Mouse (Mus musculus) heart, embryonic 11.5 days (tissue): Measurements from ENCODE around the gene Mal. TPM values are rescaled to one million over a fixed set of nuclear protein-coding genes. Genes with fewer than 3 reads are reported as not detected.
"Not testable (repeated sequence)": the region's sequence is repeated elsewhere in the genome, so short reads cannot be mapped to it uniquely, and the experiment has no call there.

Experiments
- ATAC-seq: fragments of 200-750 bp; cut with Nextera tagmentation; replicated peaks from 2 replicates; pipeline ENCODE4 v1.8.0; 2017; ENCODE audit warnings: moderate library complexity; ENCODE audit not compliant: insufficient number of reproducible peaks, low FRiP score, low TSS enrichment
- H3K27ac ChIP-seq: fragments of 300-500 bp; sonication (generic); 2 replicates; pipeline ENCODE4 v1.5.1; 2014; ENCODE audit warnings: mild to moderate bottlenecking, low read depth, low read length
- H3K27me3 ChIP-seq: fragments of 300-500 bp; sonication (generic); 2 replicates; pipeline ENCODE4 v1.6.1; 2014; ENCODE audit warnings: mild to moderate bottlenecking, low read length, mixed read lengths; ENCODE audit not compliant: control insufficient read depth, insufficient read depth
- H3K36me3 ChIP-seq: fragments of 300-500 bp; sonication (generic); 2 replicates; pipeline ENCODE4 v1.6.1; 2014; ENCODE audit warnings: mild to moderate bottlenecking, low read length, moderate library complexity, mixed read lengths; ENCODE audit not compliant: control insufficient read depth, insufficient read depth
- H3K4me1 ChIP-seq: fragments of 300-500 bp; sonication (generic); 2 replicates; pipeline ENCODE4 v1.6.1; 2014; ENCODE audit warnings: low read length; ENCODE audit not compliant: control insufficient read depth, insufficient read depth
- H3K4me2 ChIP-seq: fragments of 300-500 bp; sonication (generic); 2 replicates; pipeline ENCODE4 v1.6.1; 2014; ENCODE audit warnings: mild to moderate bottlenecking, moderate library complexity
- H3K4me3 ChIP-seq: fragments of 300-500 bp; sonication (generic); 2 replicates; pipeline ENCODE4 v1.5.1; 2014; ENCODE audit warnings: low read depth, low read length
- H3K9ac ChIP-seq: fragments of 300-500 bp; sonication (generic); 2 replicates; pipeline ENCODE4 v1.6.1; 2014; ENCODE audit warnings: mild to moderate bottlenecking, low read depth, low read length, moderate library complexity
- H3K9me3 ChIP-seq: fragments of 300-500 bp; sonication (generic); replicated peaks from 2 replicates; pipeline ENCODE4 v1.6.1; 2016; ENCODE audit warnings: low read length; ENCODE audit not compliant: control insufficient read depth
- WGBS: fragments of 180-500 bp; shearing (Covaris S2); extraction: QIAGEN DNeasy Blood & Tissue Kit; methylation state at CpG from one replicate; pipeline ENCODE4 v1.1.7; 2014; ENCODE audit not compliant: insufficient replicate concordance; 5-methylcytosine and 5-hydroxymethylcytosine counted together
- polyA plus RNA-seq: library from polyadenylated mRNA; unstranded; fragments of >200 nt; fragmentation: Nextera tagmentation; extraction: Ambion mirVana; gene quantifications from 2 replicates; pipeline ENCODE4 v1.2.1, GENCODE M21; 2014

Gene Mal
- polyA plus RNA-seq, 1 experiment from 2014 or later: 1.2 TPM

DNA sequence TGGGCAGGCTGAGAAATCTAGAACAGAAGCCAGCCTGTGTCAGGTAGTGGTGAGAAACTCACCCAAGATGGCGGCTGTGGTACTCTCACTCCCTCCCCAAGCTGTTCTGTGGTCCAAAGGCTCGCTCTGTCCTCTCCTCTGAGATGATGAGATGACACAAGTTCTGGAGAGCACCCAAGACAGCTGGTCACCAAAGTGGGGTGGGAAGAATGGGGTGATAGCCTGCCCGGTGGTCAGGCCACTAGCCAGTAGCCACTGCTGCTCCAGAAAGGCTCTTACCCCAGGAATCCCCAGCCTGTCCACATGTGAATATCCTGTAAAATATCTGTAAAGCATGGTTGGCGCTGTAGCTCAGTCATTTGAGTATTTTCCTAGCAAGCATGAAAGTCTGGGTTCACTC lies 44.2 kb downstream of the Mal start:
- no peak overlapping the region for H3K4me2 ChIP-seq
- no peak overlapping the region for H3K4me3 ChIP-seq
- 0 out of 2 replicates have a peak, but pooled peaks cover 2% of the 10 kb centered on the region for H3K27me3 ChIP-seq
- ATAC-seq: no peak
- H3K4me1 ChIP-seq: peaks cover 6% of the 10 kb centered on the region; the same call in 1 of the 2 replicates
- WGBS: 76% methylated on average over 4 of the region's 4 CpGs
- H3K9me3 ChIP-seq: no peaks in the 10 kb centered on the region
- no peak overlapping the region for H3K9ac ChIP-seq
- no peaks in the 10 kb centered on the region for H3K36me3 ChIP-seq
- H3K27ac ChIP-seq: no peak overlapping the region

GRCm38 (mm10) chr2:127611386-127611785 lies 45.1 kb downstream of the Mal start:
- Histone ChIP-seq H3K4me1 (peaks cover 6% of the 10 kb centered on the region; the same call in 1 of the 2 replicates), H3K27me3 (0 out of 2 replicates have a peak, but pooled peaks cover 2% of the 10 kb centered on the region), H3K27ac (peak overlapping the region; percentile 35; the same call in 1 of the 2 replicates), H3K36me3 (no peaks in the 10 kb centered on the region), H3K4me3 (no peak overlapping the region), H3K9ac (no peak overlapping the region), H3K9me3 (no peaks in the 10 kb centered on the region), H3K4me2 (no peak overlapping the region)
- WGBS: 61% methylated on average over 4 of the region's 4 CpGs
- ATAC-seq: no peak

DNA sequence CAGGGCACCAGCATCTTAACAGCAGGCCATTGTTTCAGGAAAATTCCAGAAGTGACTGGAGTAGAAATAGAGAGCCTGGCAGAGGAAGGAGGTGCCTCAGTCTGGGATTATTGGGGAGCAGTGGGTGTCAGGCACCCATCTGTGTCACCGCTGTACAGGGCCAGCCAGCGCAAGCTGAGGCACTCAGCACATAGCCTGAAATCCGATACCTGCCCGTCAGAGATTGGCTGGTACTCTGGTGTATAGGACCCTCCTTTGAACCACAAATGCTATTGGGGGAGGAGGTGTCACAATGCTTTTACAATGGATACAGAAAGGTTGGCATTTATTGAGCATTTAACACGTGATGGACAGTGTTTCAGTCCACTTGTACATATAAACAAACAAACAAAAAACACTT lies 47.5 kb downstream of the Mal start:
- Histone ChIP-seq H3K4me1 (peaks cover 6% of the 10 kb centered on the region; the same call in 1 of the 2 replicates), H3K9ac (no peak overlapping the region; the same call in 1 of the 2 replicates), H3K27me3 (no peaks in the 10 kb centered on the region), H3K9me3 (no peaks in the 10 kb centered on the region), H3K4me3 (no peak overlapping the region), H3K27ac (no peak overlapping the region), H3K4me2 (peak overlapping the region; percentile 32), H3K36me3 (peaks cover 4% of the 10 kb centered on the region; the same call in 1 of the 2 replicates)
- 5% methylated on average over 5 of the region's 5 CpGs for WGBS
- ATAC-seq: peak; percentile 55; the same call in 1 of the 2 replicates

DNA sequence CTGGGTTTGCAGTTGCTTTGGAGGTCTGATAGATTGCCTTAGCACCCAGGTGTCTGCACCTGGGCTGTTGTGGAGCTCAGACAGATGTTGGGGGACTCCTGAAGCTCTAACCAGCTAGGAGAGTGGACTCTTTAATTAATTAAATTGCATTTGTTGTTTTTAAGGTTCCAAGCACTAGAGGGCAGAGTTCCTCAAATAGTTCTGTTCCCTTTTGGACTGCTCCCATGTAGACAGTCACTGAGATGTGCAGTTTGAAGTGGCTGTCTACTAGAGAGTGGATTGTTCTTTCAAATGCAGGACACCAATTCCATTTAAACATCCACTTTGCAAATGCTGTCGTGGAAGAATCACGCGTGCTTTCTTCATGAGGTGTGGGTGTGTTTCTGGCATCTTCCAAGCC lies 48.3 kb downstream of the Mal start:
- Histone ChIP-seq H3K4me3 (no peak overlapping the region), H3K4me2 (no peak overlapping the region), H3K9me3 (no peaks in the 10 kb centered on the region), H3K9ac (no peak overlapping the region), H3K4me1 (peaks cover 6% of the 10 kb centered on the region; the same call in 1 of the 2 replicates), H3K27ac (no peak overlapping the region), H3K36me3 (peaks cover 4% of the 10 kb centered on the region; the same call in 1 of the 2 replicates), H3K27me3 (no peaks in the 10 kb centered on the region)
- ATAC-seq: no peak
- 48% methylated on average over 3 of the region's 3 CpGs for WGBS

DNA sequence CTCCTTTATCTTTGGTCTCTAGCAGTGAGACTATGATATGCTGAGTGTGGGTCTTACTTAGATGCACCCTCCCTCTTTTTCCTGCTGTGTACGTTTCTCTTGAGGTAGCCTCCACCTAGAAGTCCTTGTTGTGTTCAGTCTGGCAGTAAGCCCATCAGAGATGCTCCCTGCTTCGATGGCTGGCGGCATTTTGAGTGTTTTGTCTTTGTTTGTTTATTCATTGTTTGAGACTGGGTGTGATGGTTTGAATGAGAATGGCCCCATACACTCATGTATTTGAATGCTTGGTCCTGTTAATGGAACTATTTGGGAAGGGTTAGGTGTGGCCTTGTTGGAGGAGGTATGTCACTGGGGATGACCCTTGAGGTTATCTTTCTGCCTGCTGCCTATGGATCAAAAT lies 51.3 kb downstream of the Mal start:
- H3K4me2 ChIP-seq: no peak overlapping the region
- no peaks in the 10 kb centered on the region for H3K27me3 ChIP-seq
- H3K4me3 ChIP-seq: no peak overlapping the region
- H3K27ac ChIP-seq: no peak overlapping the region
- no peak overlapping the region for H3K9ac ChIP-seq
- peaks cover 13% of the 10 kb centered on the region for H3K36me3 ChIP-seq
- ATAC-seq: no peak
- H3K9me3 ChIP-seq: no peaks in the 10 kb centered on the region
- peaks cover 6% of the 10 kb centered on the region; the same call in 1 of the 2 replicates for H3K4me1 ChIP-seq
- WGBS: 91% methylated on average over 3 of the region's 3 CpGs

GRCm38 (mm10) chr2:127603383-127603782 lies 53.1 kb downstream of the Mal start:
- peaks cover 21% of the 10 kb centered on the region for H3K36me3 ChIP-seq
- ATAC-seq: peak; percentile 42; the same call in 1 of the 2 replicates
- not testable (repeated sequence) for H3K9ac ChIP-seq, H3K4me1 ChIP-seq, H3K9me3 ChIP-seq, H3K27ac ChIP-seq, H3K27me3 ChIP-seq, H3K4me3 ChIP-seq, H3K4me2 ChIP-seq
- 55% methylated on average over 5 of the region's 8 CpGs for WGBS

GRCm38 (mm10) chr2:127590840-127591239 lies 65.7 kb downstream of the Mal start:
- no peak for ATAC-seq
- Histone ChIP-seq H3K27ac (peak overlapping the region; percentile 3; the same call in 1 of the 2 replicates), H3K4me2 (no peak overlapping the region; the same call in 1 of the 2 replicates), H3K4me3 (no peak overlapping the region), H3K36me3 (peaks cover 5% of the 10 kb centered on the region; the same call in 1 of the 2 replicates), H3K9me3 (no peaks in the 10 kb centered on the region), H3K4me1 (peaks cover 11% of the 10 kb centered on the region), H3K9ac (no peak overlapping the region), H3K27me3 (no peaks in the 10 kb centered on the region)
- WGBS: 74% methylated on average over 4 of the region's 4 CpGs

- no peak for ATAC-seq
- WGBS: 66% methylated on average over 15 of the region's 15 CpGs
- peak overlapping the region; percentile 3; the same call in 1 of the 2 replicates for H3K27ac ChIP-seq
Measured at GRCm38 (mm10) chr2:127590204-127590603, 66.3 kb downstream of the Mal start.

DNA sequence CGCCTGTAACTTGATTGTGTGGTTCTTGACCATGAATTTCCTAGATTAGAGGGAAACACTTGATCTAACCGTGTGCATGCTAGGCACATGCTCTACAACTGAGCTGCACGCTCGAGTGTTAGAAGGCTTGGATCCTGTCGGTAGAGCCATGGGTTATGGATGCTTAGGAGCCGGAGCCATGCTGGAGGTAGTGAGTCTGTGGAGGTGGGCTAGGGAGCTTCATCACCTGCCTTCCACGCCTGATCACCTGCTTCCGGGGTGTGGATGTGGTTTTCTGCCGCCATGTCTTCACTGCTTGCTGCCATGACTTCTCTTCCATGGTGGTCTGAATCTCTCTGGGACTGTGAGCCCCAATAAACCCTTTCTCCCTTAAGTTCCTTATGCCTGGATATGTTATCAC lies 67.6 kb downstream of the Mal start:
- peaks cover 11% of the 10 kb centered on the region for H3K4me1 ChIP-seq
- 89% methylated on average over 9 of the region's 9 CpGs for WGBS
- H3K9me3 ChIP-seq: no peaks in the 10 kb centered on the region
- H3K4me3 ChIP-seq: no peak overlapping the region
- peaks cover 5% of the 10 kb centered on the region; the same call in 1 of the 2 replicates for H3K36me3 ChIP-seq
- no peak overlapping the region for H3K27ac ChIP-seq
- H3K4me2 ChIP-seq: no peak overlapping the region
- no peaks in the 10 kb centered on the region for H3K27me3 ChIP-seq
- H3K9ac ChIP-seq: no peak overlapping the region; the same call in 1 of the 2 replicates
- ATAC-seq: no peak

More at GRCm38 (mm10) chr2:127590204-127590603, 66.3 kb downstream of the Mal start:
- Histone ChIP-seq H3K9me3 (no peaks in the 10 kb centered on the region), H3K4me3 (no peak overlapping the region), H3K36me3 (peaks cover 5% of the 10 kb centered on the region; the same call in 1 of the 2 replicates), H3K9ac (no peak overlapping the region), H3K4me1 (peaks cover 11% of the 10 kb centered on the region), H3K27me3 (no peaks in the 10 kb centered on the region), H3K4me2 (no peak overlapping the region; the same call in 1 of the 2 replicates)
